Mouse (Mus musculus): Measurements from ENCODE around the gene Sfswap.
A peak's percentile ranks its signal among the peaks of the same experiment; 100 is the strongest.
"Not testable (repeated sequence)": the region's sequence is repeated elsewhere in the genome, so short reads cannot be mapped to it uniquely, and the experiment has no call there.

The Sfswap gene

GRCm38 (mm10) chr5:129584583-129585541, 83.8 kb downstream of the Sfswap start:
- peak; percentile 24 to 77 for DNase-seq (ENCODE audit: low spot score in 2 of 2)

GRCm38 (mm10) chr5:129586016-129586415, 85.0 kb downstream of the Sfswap start:
- peak; percentile 81 to 93 for DNase-seq (ENCODE audit: low spot score in 2 of 2)

- no peak for DNase-seq (ENCODE audit: low spot score in 2 of 2)
These were observed 85.5 kb downstream of the Sfswap start for GRCm38 (mm10) chr5:129586471-129586870.

- DNase-seq (ENCODE audit: low spot score in 2 of 2) = no peak
These were observed 89.9 kb downstream of the Sfswap start for GRCm38 (mm10) chr5:129590915-129591314.

GRCm38 (mm10) chr5:129594116-129595114, 93.4 kb downstream of the Sfswap start:
- DNase-seq (ENCODE audit: low spot score in 2 of 2) = peak; percentile 74 to 93

GRCm38 (mm10) chr5:129602071-129602487, 101.1 kb downstream of the Sfswap start:
- DNase-seq (ENCODE audit: low spot score in 2 of 2) = no peak

- DNase-seq (ENCODE audit: low spot score in 2 of 2) = no peak
These were observed 106.5 kb downstream of the Sfswap start for GRCm38 (mm10) chr5:129607476-129607875.

- DNase-seq (ENCODE audit: low spot score in 2 of 2) = peak in 1 of 2 experiments; percentile 46
These were observed 110.0 kb downstream of the Sfswap start for GRCm38 (mm10) chr5:129611060-129611459.

- DNase-seq (ENCODE audit: low spot score in 2 of 2) = not testable (repeated sequence)
These were observed 119.6 kb downstream of the Sfswap start for GRCm38 (mm10) chr5:129620600-129620999.

All from spleen, postnatal 4 days (tissue).